Mouse (Mus musculus) liver, embryonic 12.5 days (tissue): ENCODE measurements at regions not wholly inside any gene's neighbourhood (a gene's known extent, or its start where the extent isn't known, plus 50 kb on each side); places are given as distances from the start of the nearest gene placed in this dataset.

Source experiments
- ATAC-seq: fragments of 200-750 bp; cut with Nextera tagmentation; 2 replicates; pipeline ENCODE4 v1.8.0; 2017; ENCODE audit warnings: moderate number of reproducible peaks, mild to moderate bottlenecking, moderate library complexity
- H3K27ac ChIP-seq: fragments of 300-500 bp; sonication (generic); 2 replicates; pipeline ENCODE4 v1.5.1; 2016; ENCODE audit warnings: mild to moderate bottlenecking
- H3K27me3 ChIP-seq: fragments of 300-500 bp; sonication (generic); replicated peaks from 2 replicates; pipeline ENCODE4 v1.6.1; 2016; ENCODE audit warnings: mild to moderate bottlenecking, moderate library complexity
- H3K36me3 ChIP-seq: fragments of 300-500 bp; sonication (generic); 2 replicates; pipeline ENCODE4 v1.6.1; 2016; ENCODE audit warnings: mild to moderate bottlenecking, moderate library complexity
- H3K4me1 ChIP-seq: fragments of 300-500 bp; sonication (generic); 2 replicates; pipeline ENCODE4 v1.6.1; 2016
- H3K4me2 ChIP-seq: fragments of 300-500 bp; sonication (generic); 2 replicates; pipeline ENCODE4 v1.6.1; 2016; ENCODE audit warnings: mild to moderate bottlenecking, moderate library complexity
- H3K4me3 ChIP-seq: fragments of 300-500 bp; sonication (generic); 2 replicates; pipeline ENCODE4 v1.5.1; 2016; ENCODE audit warnings: mild to moderate bottlenecking, moderate library complexity
- H3K9ac ChIP-seq: fragments of 300-500 bp; sonication (generic); 2 replicates; pipeline ENCODE4 v1.6.1; 2016; ENCODE audit warnings: mild to moderate bottlenecking, moderate library complexity
- H3K9me3 ChIP-seq: fragments of 300-500 bp; sonication (generic); replicated peaks from 2 replicates; pipeline ENCODE4 v1.6.1; 2016; ENCODE audit warnings: mild to moderate bottlenecking, moderate library complexity
- WGBS: fragments of 180-500 bp; shearing (Covaris S2); methylation state at CpG from one replicate; pipeline ENCODE4 v1.1.7; 2016; ENCODE audit not compliant: insufficient replicate concordance; 5-methylcytosine and 5-hydroxymethylcytosine counted together

- H3K36me3 ChIP-seq: no peaks in the 10 kb centered on the region
- no peak overlapping the region for H3K4me2 ChIP-seq
- no peaks in the 10 kb centered on the region for H3K4me1 ChIP-seq
- no peak for ATAC-seq
- H3K4me3 ChIP-seq: no peak overlapping the region
- WGBS: 35% methylated on average over 2 of the region's 2 CpGs
- H3K27ac ChIP-seq: no peak overlapping the region
- no peaks in the 10 kb centered on the region for H3K9me3 ChIP-seq
- H3K27me3 ChIP-seq: no peaks in the 10 kb centered on the region
- H3K9ac ChIP-seq: no peak overlapping the region
Observed at GRCm38 (mm10) chr2:117399487-117399886, 56.7 kb upstream of the Rasgrp1 start.

- Histone ChIP-seq H3K9ac (no peak overlapping the region), H3K4me3 (no peak overlapping the region), H3K4me2 (no peak overlapping the region), H3K36me3 (no peaks in the 10 kb centered on the region), H3K27ac (no peak overlapping the region), H3K27me3 (no peaks in the 10 kb centered on the region), H3K9me3 (no peaks in the 10 kb centered on the region), H3K4me1 (no peaks in the 10 kb centered on the region)
- 72% methylated on average over 4 of the region's 4 CpGs for WGBS
- ATAC-seq: no peak
Observed at GRCm38 (mm10) chr2:117403425-117404175, 60.8 kb upstream of the Rasgrp1 start.

GRCm38 (mm10) chr2:117405453-117405852 lies 62.7 kb upstream of the Rasgrp1 start:
- Histone ChIP-seq H3K27ac (no peak overlapping the region), H3K9me3 (no peaks in the 10 kb centered on the region), H3K4me3 (no peak overlapping the region), H3K27me3 (no peaks in the 10 kb centered on the region), H3K4me1 (no peaks in the 10 kb centered on the region), H3K4me2 (no peak overlapping the region), H3K9ac (no peak overlapping the region), H3K36me3 (no peaks in the 10 kb centered on the region)
- ATAC-seq: no peak
- WGBS: 46% methylated on average over 2 of the region's 2 CpGs

- Histone ChIP-seq H3K4me3 (no peak overlapping the region), H3K27me3 (no peaks in the 10 kb centered on the region), H3K4me2 (no peak overlapping the region), H3K9ac (no peak overlapping the region), H3K4me1 (no peaks in the 10 kb centered on the region), H3K36me3 (no peaks in the 10 kb centered on the region), H3K9me3 (no peaks in the 10 kb centered on the region), H3K27ac (no peak overlapping the region)
- ATAC-seq: no peak
- 55% methylated on average over 5 of the region's 5 CpGs for WGBS
Observed at GRCm38 (mm10) chr2:117408241-117408640, 65.4 kb upstream of the Rasgrp1 start.

- Histone ChIP-seq H3K4me3 (no peak overlapping the region), H3K4me2 (no peak overlapping the region), H3K36me3 (no peaks in the 10 kb centered on the region), H3K9me3 (no peaks in the 10 kb centered on the region), H3K4me1 (no peaks in the 10 kb centered on the region), H3K9ac (no peak overlapping the region), H3K27ac (no peak overlapping the region), H3K27me3 (no peaks in the 10 kb centered on the region)
- WGBS: 31% methylated on average over 4 of the region's 4 CpGs
- no peak for ATAC-seq
Observed at GRCm38 (mm10) chr2:117412045-117412606, 69.3 kb upstream of the Rasgrp1 start.

- Histone ChIP-seq H3K4me1 (no peaks in the 10 kb centered on the region), H3K9ac (no peak overlapping the region), H3K36me3 (no peaks in the 10 kb centered on the region), H3K4me2 (no peak overlapping the region), H3K27ac (no peak overlapping the region), H3K9me3 (no peaks in the 10 kb centered on the region), H3K4me3 (no peak overlapping the region), H3K27me3 (no peaks in the 10 kb centered on the region)
- ATAC-seq: no peak
- WGBS: 49% methylated on average over 8 of the region's 8 CpGs
Observed at GRCm38 (mm10) chr2:117417229-117417970, 74.6 kb upstream of the Rasgrp1 start.

- Histone ChIP-seq H3K27me3 (no peaks in the 10 kb centered on the region), H3K4me1 (no peaks in the 10 kb centered on the region), H3K27ac (no peak overlapping the region), H3K4me2 (no peak overlapping the region), H3K36me3 (no peaks in the 10 kb centered on the region), H3K9ac (no peak overlapping the region), H3K9me3 (no peaks in the 10 kb centered on the region), H3K4me3 (no peak overlapping the region)
- no peak for ATAC-seq
- WGBS: 68% methylated on average over 8 of the region's 8 CpGs
Observed at GRCm38 (mm10) chr2:117418121-117418615, 75.4 kb upstream of the Rasgrp1 start.

GRCm38 (mm10) chr2:117418711-117419110 lies 75.9 kb upstream of the Rasgrp1 start:
- Histone ChIP-seq H3K36me3 (no peaks in the 10 kb centered on the region), H3K27ac (no peak overlapping the region), H3K4me1 (no peaks in the 10 kb centered on the region), H3K9me3 (no peaks in the 10 kb centered on the region), H3K4me2 (no peak overlapping the region), H3K4me3 (no peak overlapping the region), H3K27me3 (no peaks in the 10 kb centered on the region), H3K9ac (no peak overlapping the region)
- 58% methylated on average over 3 of the region's 3 CpGs for WGBS
- no peak for ATAC-seq

GRCm38 (mm10) chr2:117421376-117421775 lies 78.6 kb upstream of the Rasgrp1 start:
- WGBS: 53% methylated on average over 4 of the region's 4 CpGs
- no peak overlapping the region for H3K4me2 ChIP-seq
- H3K36me3 ChIP-seq: no peaks in the 10 kb centered on the region
- H3K9me3 ChIP-seq: no peaks in the 10 kb centered on the region
- no peaks in the 10 kb centered on the region for H3K4me1 ChIP-seq
- ATAC-seq: no peak
- H3K4me3 ChIP-seq: no peak overlapping the region
- no peak overlapping the region for H3K27ac ChIP-seq
- H3K27me3 ChIP-seq: no peaks in the 10 kb centered on the region
- no peak overlapping the region for H3K9ac ChIP-seq

- ATAC-seq: no peak
- no peak overlapping the region for H3K4me2 ChIP-seq
- WGBS: 51% methylated on average over 4 of the region's 4 CpGs
- H3K4me3 ChIP-seq: no peak overlapping the region
- no peaks in the 10 kb centered on the region for H3K9me3 ChIP-seq
- no peak overlapping the region for H3K27ac ChIP-seq
- no peaks in the 10 kb centered on the region for H3K36me3 ChIP-seq
- no peak overlapping the region for H3K9ac ChIP-seq
- no peaks in the 10 kb centered on the region for H3K27me3 ChIP-seq
- H3K4me1 ChIP-seq: no peaks in the 10 kb centered on the region
Observed at GRCm38 (mm10) chr2:117422756-117423155, 80.0 kb upstream of the Rasgrp1 start.

- no peaks in the 10 kb centered on the region for H3K36me3 ChIP-seq
- ATAC-seq: no peak
- H3K27me3 ChIP-seq: no peaks in the 10 kb centered on the region
- H3K27ac ChIP-seq: no peak overlapping the region
- H3K4me2 ChIP-seq: no peak overlapping the region
- no peak overlapping the region for H3K9ac ChIP-seq
- no peak overlapping the region for H3K4me3 ChIP-seq
- WGBS: 47% methylated on average over 9 of the region's 9 CpGs
- no peaks in the 10 kb centered on the region for H3K9me3 ChIP-seq
- no peaks in the 10 kb centered on the region for H3K4me1 ChIP-seq
Observed at GRCm38 (mm10) chr2:117429205-117429604, 86.4 kb upstream of the Rasgrp1 start.

GRCm38 (mm10) chr2:117432010-117432409 lies 89.2 kb upstream of the Rasgrp1 start:
- no peak overlapping the region for H3K4me2 ChIP-seq
- ATAC-seq: no peak
- H3K27ac ChIP-seq: no peak overlapping the region
- WGBS: 39% methylated on average over 6 of the region's 6 CpGs
- H3K27me3 ChIP-seq: no peaks in the 10 kb centered on the region
- H3K4me3 ChIP-seq: no peak overlapping the region
- no peaks in the 10 kb centered on the region for H3K36me3 ChIP-seq
- H3K9ac ChIP-seq: no peak overlapping the region
- H3K4me1 ChIP-seq: no peaks in the 10 kb centered on the region
- H3K9me3 ChIP-seq: no peaks in the 10 kb centered on the region
